Mouse (Mus musculus) erythroblast, embryonic 14.5 days (primary cell): ENCODE data around the gene Macrod2.

ENCODE experiments used
- GATA1 ChIP-seq: IDR thresholded peaks from 2 replicates; pipeline ENCODE4 v1.6.1; 2012; ENCODE audit warnings: low read length, inconsistent platforms, mixed read lengths
- TAL1 ChIP-seq: IDR thresholded peaks from 3 replicates; pipeline ENCODE4 v1.6.1; 2012; ENCODE audit warnings: low read length, inconsistent platforms, mixed read lengths

DNA sequence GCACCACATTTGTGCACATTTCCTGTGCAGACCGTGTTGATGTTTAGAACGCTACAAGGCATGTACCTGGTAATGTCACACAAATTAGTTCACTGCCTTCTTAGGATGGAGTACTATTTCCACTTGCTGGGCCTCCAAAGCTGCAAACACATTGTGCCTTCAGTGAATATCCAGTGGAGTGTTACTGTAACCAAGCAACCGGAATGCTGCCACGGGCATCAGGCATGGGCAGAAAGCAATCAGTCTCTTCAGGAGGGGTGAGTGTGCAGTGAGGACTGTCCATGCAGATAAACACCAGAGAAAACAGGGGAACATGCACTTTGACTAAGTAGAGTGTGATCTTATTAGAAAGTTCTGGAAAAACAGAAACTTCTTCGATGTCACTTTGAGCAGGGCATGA is 1792.3 kb downstream of the Macrod2 start:
- no peak for TF ChIP-seq GATA1
- no peak for TF ChIP-seq TAL1
